Mouse (Mus musculus) liver, adult 2 months (tissue): ENCODE measurements around the gene Fgb. TPM values are rescaled to one million over a fixed set of nuclear protein-coding genes. Genes with fewer than 3 reads are reported as not detected.
A peak's percentile ranks its signal among the peaks of the same experiment; 100 is the strongest.

Experiments used
- DNase-seq: peaks from one replicate; pipeline ENCODE4 v3.0.0-alpha.2; 2011; ENCODE audit warnings: low read depth, low spot score; ENCODE audit errors: extremely low read depth
- H3K27ac ChIP-seq: fragments of 200-500 bp; replicated peaks from 2 replicates; pipeline ENCODE4 v1.5.1; 2012; ENCODE audit warnings: low read depth, mild to moderate bottlenecking, control low read depth, inconsistent platforms, low read length; ENCODE audit not compliant: insufficient read depth
- H3K27me3 ChIP-seq: fragments of 200-500 bp; 2 replicates; pipeline ENCODE4 v1.6.1; 2012; ENCODE audit warnings: mild to moderate bottlenecking, moderate library complexity, low read length, inconsistent platforms; ENCODE audit not compliant: control insufficient read depth, insufficient read depth
- H3K36me3 ChIP-seq: fragments of 200-500 bp; 2 replicates; pipeline ENCODE4 v1.6.1; 2012; ENCODE audit warnings: low read length, inconsistent platforms; ENCODE audit not compliant: control insufficient read depth, insufficient read depth
- H3K4me1 ChIP-seq: fragments of 200-500 bp; 2 replicates; pipeline ENCODE4 v1.6.1; 2011; ENCODE audit warnings: low read length; ENCODE audit not compliant: control insufficient read depth, insufficient read depth
- H3K4me3 ChIP-seq: fragments of 200-500 bp; 2 replicates; pipeline ENCODE4 v1.5.1; 2011; ENCODE audit warnings: low read depth, mild to moderate bottlenecking, control low read depth, low read length, moderate library complexity; ENCODE audit not compliant: insufficient read depth
- H3K79me2 ChIP-seq: fragments of 200-500 bp; 2 replicates; pipeline ENCODE4 v1.6.1; 2012; ENCODE audit warnings: inconsistent platforms, mild to moderate bottlenecking, low read length, moderate library complexity; ENCODE audit not compliant: control insufficient read depth, insufficient read depth
- H3K9ac ChIP-seq: fragments of 200-500 bp; 2 replicates; pipeline ENCODE4 v1.6.1; 2012; ENCODE audit warnings: low read depth, mild to moderate bottlenecking, control low read depth, inconsistent platforms, low read length
- CTCF ChIP-seq: fragments of 200-500 bp; IDR thresholded peaks from 2 replicates; pipeline ENCODE4 v1.5.1; 2011; ENCODE audit warnings: low read depth, low read length, control low read depth
- POLR2A ChIP-seq: fragments of 200-500 bp; IDR thresholded peaks from 2 replicates; pipeline ENCODE4 v1.6.1; 2011; ENCODE audit warnings: low read length, control low read depth; ENCODE audit not compliant: insufficient read depth; ENCODE audit errors: extremely low read depth
- WGBS: fragments of 180-500 bp; shearing (Covaris S2); methylation state at CpG from one replicate; pipeline ENCODE4 v1.1.7; 2018; 5-methylcytosine and 5-hydroxymethylcytosine counted together
- polyA plus RNA-seq: library from polyadenylated mRNA; depleted of rRNA; stranded (reverse); fragments of >200 nt; gene quantifications from 2 replicates; pipeline ENCODE4 v1.2.3, GENCODE M21; 2012
- total RNA-seq: library from RNA; depleted of rRNA; stranded (reverse); fragments of >200 nt; gene quantifications from 2 replicates; pipeline ENCODE4 v1.2.3, GENCODE M21; 2014

The Fgb gene
- total and polyA plus RNA-seq, 2 experiments: 918 to 2,798 TPM

DNA sequence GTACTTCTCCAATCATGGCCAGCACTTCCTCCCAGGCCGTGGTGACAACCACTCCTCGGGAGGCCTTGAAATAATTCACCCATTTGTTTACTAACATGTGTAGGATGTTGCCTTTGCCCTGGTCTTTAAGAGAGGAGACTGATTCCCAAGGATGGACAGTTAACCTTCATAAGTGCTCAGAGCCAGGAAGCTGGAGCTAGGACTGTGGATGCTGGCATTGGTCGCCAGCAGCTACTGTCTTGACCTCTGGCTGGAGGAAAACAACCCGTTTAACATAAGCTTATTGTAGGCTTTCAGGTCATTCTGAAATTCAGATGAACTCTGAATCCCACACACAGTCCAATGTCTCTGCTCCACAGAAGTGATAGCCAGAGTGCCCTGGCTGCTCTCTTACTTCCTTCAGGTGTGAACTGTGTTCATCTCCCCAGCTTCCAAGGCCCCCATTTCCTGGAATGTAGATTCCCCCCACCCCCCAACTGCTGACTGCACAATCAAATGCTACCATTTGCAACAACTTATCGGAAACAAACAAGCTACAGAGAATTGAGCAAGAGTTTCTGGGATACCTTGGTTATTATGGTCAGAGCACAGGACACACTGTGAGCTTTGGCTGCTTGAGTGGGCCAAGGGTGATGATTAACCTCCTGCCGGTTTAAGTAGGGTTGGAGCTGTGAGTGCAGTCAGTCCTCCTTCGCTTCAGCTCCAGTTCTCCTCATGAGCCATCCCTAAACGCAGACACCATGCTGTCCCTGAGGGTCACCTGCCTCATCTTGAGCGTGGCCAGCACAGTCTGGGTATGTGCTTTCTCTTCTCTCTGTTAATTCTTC, 24.0 kb downstream of the Fgb start, which contains the start of gene Fga:
TSS of gene Fga (plus strand) at position 602 of the 827 bp plus-strand sequence.
- peak within 1 kb of the TSS; percentile 77 for H3K9ac ChIP-seq
- H3K36me3 ChIP-seq: peaks cover 32% of the 10 kb centered on the region
- DNase-seq: peak; percentile 100
- peaks cover 29% of the 10 kb centered on the region for H3K4me1 ChIP-seq
- no peak for TF ChIP-seq CTCF
- peak; percentile 95 for TF ChIP-seq POLR2A
- H3K79me2 ChIP-seq: no peaks in the 10 kb centered on the region; the same call in 1 of the 2 replicates
- H3K27me3 ChIP-seq: no peaks in the 10 kb centered on the region
- H3K4me3 ChIP-seq: peak within 1 kb of the TSS; percentile 79
- WGBS: 15% methylated on average over 9 of the region's 9 CpGs
- peak within 1 kb of the TSS; percentile 73 for H3K27ac ChIP-seq

DNA sequence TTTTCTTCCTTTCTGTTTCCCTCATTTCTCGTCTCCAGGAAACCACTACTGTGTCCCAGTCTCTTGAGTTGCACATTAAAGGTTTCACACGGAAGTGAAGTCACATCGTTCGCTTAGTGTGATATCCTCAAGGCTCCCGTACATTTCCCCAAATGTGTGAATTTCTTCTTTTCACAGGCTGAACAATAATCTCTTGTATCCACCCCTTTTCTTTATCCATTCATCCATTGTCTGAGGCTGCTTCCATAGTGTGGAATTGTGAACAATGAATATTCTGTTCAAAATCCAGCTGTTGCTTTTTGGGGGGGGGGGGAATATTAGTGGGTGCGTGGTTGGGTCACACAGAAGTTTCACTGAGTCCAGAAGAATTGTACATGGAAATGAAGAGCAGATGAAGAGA, 24.6 kb downstream of the Fgb start:
- peak overlapping the region; percentile 73 for H3K27ac ChIP-seq

GRCm38 (mm10) chr3:83021176-83021575, 28.5 kb downstream of the Fgb start:
- no peaks in the 10 kb centered on the region for H3K36me3 ChIP-seq
- peaks cover 26% of the 10 kb centered on the region for H3K4me1 ChIP-seq
- no peak overlapping the region for H3K9ac ChIP-seq
- WGBS: 33% methylated on average over 5 of the region's 5 CpGs
- no peaks in the 10 kb centered on the region for H3K27me3 ChIP-seq
- H3K27ac ChIP-seq: peak overlapping the region; percentile 84
- DNase-seq: peak; percentile 84
- H3K79me2 ChIP-seq: no peaks in the 10 kb centered on the region
- TF ChIP-seq CTCF: no peak
- TF ChIP-seq POLR2A: no peak
- no peak overlapping the region for H3K4me3 ChIP-seq

More for the DNA sequence above, 24.6 kb downstream of the Fgb start:
- H3K4me1 ChIP-seq: peaks cover 29% of the 10 kb centered on the region
- H3K36me3 ChIP-seq: peaks cover 26% of the 10 kb centered on the region
- no peak for DNase-seq
- H3K9ac ChIP-seq: no peak overlapping the region
- H3K4me3 ChIP-seq: no peak overlapping the region
- WGBS: 72% methylated on average over 6 of the region's 6 CpGs
- TF ChIP-seq CTCF: no peak
- no peak for TF ChIP-seq POLR2A
- no peaks in the 10 kb centered on the region; the same call in 1 of the 2 replicates for H3K79me2 ChIP-seq
- no peaks in the 10 kb centered on the region for H3K27me3 ChIP-seq

GRCm38 (mm10) chr3:83020387-83020786, 29.3 kb downstream of the Fgb start:
- TF ChIP-seq CTCF (no peak), POLR2A (no peak)
- Histone ChIP-seq H3K79me2 (no peaks in the 10 kb centered on the region), H3K4me3 (no peak overlapping the region), H3K36me3 (no peaks in the 10 kb centered on the region), H3K9ac (no peak overlapping the region), H3K4me1 (peaks cover 25% of the 10 kb centered on the region), H3K27me3 (no peaks in the 10 kb centered on the region), H3K27ac (peak overlapping the region; percentile 84)
- 28% methylated on average over 2 of the region's 2 CpGs for WGBS
- DNase-seq: peak; percentile 100

- Histone ChIP-seq H3K9ac (no peak overlapping the region), H3K27me3 (no peaks in the 10 kb centered on the region), H3K36me3 (peaks cover 30% of the 10 kb centered on the region), H3K27ac (no peak overlapping the region), H3K4me1 (peaks cover 9% of the 10 kb centered on the region), H3K4me3 (no peak overlapping the region), H3K79me2 (no peaks in the 10 kb centered on the region)
- 9% methylated on average over 1 of the region's 1 CpGs for WGBS
- TF ChIP-seq CTCF (no peak), POLR2A (no peak)
- peak; percentile 72 for DNase-seq
Observed at GRCm38 (mm10) chr3:83016236-83016635, 33.4 kb downstream of the Fgb start.

DNA sequence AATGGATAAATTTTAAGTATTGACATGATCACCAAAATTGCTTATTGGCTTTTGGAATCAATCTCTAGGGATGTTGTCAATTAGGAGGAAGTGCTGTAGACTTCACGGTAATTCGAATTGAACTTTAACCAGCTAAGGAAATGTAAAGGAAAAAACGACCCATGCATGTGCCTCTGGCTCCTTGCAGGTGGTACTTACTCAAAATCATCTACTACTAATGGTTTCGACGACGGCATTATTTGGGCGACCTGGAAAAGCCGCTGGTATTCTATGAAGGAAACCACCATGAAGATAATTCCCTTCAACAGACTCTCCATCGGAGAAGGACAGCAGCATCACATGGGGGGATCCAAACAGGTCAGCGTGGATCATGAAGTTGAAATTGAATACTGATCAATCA, 35.7 kb downstream of the Fgb start:
- Histone ChIP-seq H3K27me3 (no peaks in the 10 kb centered on the region), H3K27ac (no peak overlapping the region; the same call in 1 of the 2 replicates), H3K4me1 (no peaks in the 10 kb centered on the region; the same call in 1 of the 2 replicates), H3K4me3 (peak overlapping the region; percentile 60; the same call in 1 of the 2 replicates), H3K79me2 (no peaks in the 10 kb centered on the region; the same call in 1 of the 2 replicates), H3K9ac (no peak overlapping the region), H3K36me3 (peaks cover 48% of the 10 kb centered on the region)
- no peak for DNase-seq
- 25% methylated on average over 10 of the region's 10 CpGs for WGBS
- TF ChIP-seq POLR2A (no peak), CTCF (no peak)
